Mouse (Mus musculus) C2C12 (cell line): ENCODE data around the gene Haus2. TPM values are rescaled to one million over a fixed set of nuclear protein-coding genes. Genes with fewer than 3 reads are reported as not detected.

Source experiments
- H3K27me3 ChIP-seq: one replicate; pipeline ENCODE4 v1.6.1; 2011; ENCODE audit not compliant: control insufficient read depth, insufficient read depth, insufficient read length
- H3K36me3 ChIP-seq: one replicate; pipeline ENCODE4 v1.6.1; 2011; ENCODE audit not compliant: control insufficient read depth, insufficient read depth
- H3K4me3 ChIP-seq: one replicate; pipeline ENCODE4 v1.5.1; 2011; ENCODE audit warnings: mild to moderate bottlenecking, control low read depth; ENCODE audit not compliant: poor library complexity, insufficient read depth, severe bottlenecking
- H3K79me2 ChIP-seq: one replicate; pipeline ENCODE4 v1.6.1; 2011; ENCODE audit not compliant: control insufficient read depth, insufficient read depth
- H3K79me3 ChIP-seq: one replicate; pipeline ENCODE4 v1.6.1; 2011; ENCODE audit warnings: low read depth, control low read depth
- H3ac ChIP-seq: one replicate; pipeline ENCODE3; 2011; ENCODE audit warnings: low read depth; ENCODE audit not compliant: control insufficient read depth, insufficient read length
- CEBPB ChIP-seq: IDR thresholded peaks from one replicate; pipeline ENCODE4 v1.6.1; 2011; ENCODE audit warnings: low read depth, mild to moderate bottlenecking, control low read depth, moderate library complexity
- CTCF ChIP-seq: IDR thresholded peaks from one replicate; pipeline ENCODE4 v1.5.1; 2011; ENCODE audit not compliant: control insufficient read depth, insufficient read depth, insufficient read length
- FOSL1 ChIP-seq: IDR thresholded peaks from one replicate; pipeline ENCODE4 v1.8.0; 2011; ENCODE audit warnings: mild to moderate bottlenecking, low read length; ENCODE audit not compliant: poor library complexity, insufficient read depth, severe bottlenecking
- MAX ChIP-seq: IDR thresholded peaks from one replicate; pipeline ENCODE4 v1.6.1; 2011; ENCODE audit warnings: mild to moderate bottlenecking, control low read depth
- MYOD1 ChIP-seq: IDR thresholded peaks from one replicate; pipeline ENCODE4 v1.6.1; 2011; ENCODE audit warnings: low read depth; ENCODE audit not compliant: control insufficient read depth, insufficient read length
- MYOG ChIP-seq: IDR thresholded peaks from one replicate; pipeline ENCODE4 v1.6.1; 2011; ENCODE audit not compliant: control insufficient read depth, insufficient read length; ENCODE audit errors: extremely low read depth
- USF1 ChIP-seq: IDR thresholded peaks from one replicate; pipeline ENCODE4 v1.6.1; 2011; ENCODE audit warnings: low read depth, mild to moderate bottlenecking, control low read depth, moderate library complexity
- polyA plus RNA-seq: library from polyadenylated mRNA; unstranded; fragments of >200 nt; fragmentation: generic; extraction: Trizol; gene quantifications from one replicate; pipeline ENCODE4 v1.2.1, GENCODE M21; 2012; ENCODE audit warnings: missing spikeins

Haus2 gene
- polyA plus RNA-seq, 1 experiment: 4.1 TPM

DNA sequence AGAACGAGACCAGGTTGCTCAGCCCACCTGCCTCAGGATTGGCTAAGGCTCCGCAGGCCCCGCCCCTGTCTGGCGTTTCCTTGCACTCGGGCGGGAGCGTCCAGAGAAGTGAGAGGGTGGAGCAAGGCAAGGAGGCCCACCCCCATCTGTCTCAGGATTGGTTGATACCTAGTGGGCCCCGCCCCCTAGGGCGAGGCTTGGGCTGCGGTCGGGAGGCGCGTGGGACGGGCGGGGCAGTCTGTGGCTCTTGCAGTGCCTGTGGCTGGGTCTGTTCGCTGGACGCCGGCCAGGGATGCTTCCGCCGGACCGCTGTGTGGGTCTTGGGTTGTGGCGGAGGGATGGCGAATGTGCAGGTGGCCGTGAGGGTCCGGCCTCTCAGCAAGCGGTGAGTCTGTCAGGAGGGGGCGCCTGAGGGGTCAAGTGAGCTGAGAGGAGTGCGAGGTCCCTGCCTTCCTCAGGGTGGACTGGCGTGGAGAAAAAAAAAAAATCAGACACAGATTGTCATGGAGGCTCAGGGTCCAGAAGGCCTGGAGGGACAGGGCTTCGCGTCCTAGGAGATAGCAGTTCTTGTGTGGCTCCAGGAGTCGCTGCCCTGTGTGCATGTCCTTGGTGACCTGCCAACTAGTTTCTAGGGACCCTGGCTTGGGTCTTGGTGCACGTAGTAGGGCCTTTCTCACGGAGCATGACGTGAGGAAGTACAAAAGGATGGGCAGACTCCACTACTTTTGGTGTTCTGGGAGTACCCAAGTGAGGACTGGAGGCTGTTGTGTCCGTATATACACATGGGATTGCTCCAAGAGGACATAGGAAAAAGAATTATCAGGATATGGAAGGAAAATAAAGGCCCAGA, 19.9 kb downstream of the Haus2 start, which contains the start of gene Stard9:
TSS of gene Stard9 (plus strand) at position 236 of the 850 bp plus-strand sequence.
- peaks cover 4% of the 10 kb centered on the region for H3K79me3 ChIP-seq
- H3K27me3 ChIP-seq: no peaks in the 10 kb centered on the region
- peak; percentile 30 for TF ChIP-seq MYOD1
- no peak for TF ChIP-seq CTCF
- TF ChIP-seq MYOG: no peak
- TF ChIP-seq USF1: no peak
- no peak for TF ChIP-seq CEBPB
- TF ChIP-seq FOSL1: no peak
- TF ChIP-seq MAX: peak; percentile 56
- peak within 1 kb of the TSS; percentile 46 for H3K4me3 ChIP-seq
- H3ac ChIP-seq: peak within 1 kb of the TSS; percentile 56
- H3K36me3 ChIP-seq: peaks cover 7% of the 10 kb centered on the region
- H3K79me2 ChIP-seq: peaks cover 18% of the 10 kb centered on the region

DNA sequence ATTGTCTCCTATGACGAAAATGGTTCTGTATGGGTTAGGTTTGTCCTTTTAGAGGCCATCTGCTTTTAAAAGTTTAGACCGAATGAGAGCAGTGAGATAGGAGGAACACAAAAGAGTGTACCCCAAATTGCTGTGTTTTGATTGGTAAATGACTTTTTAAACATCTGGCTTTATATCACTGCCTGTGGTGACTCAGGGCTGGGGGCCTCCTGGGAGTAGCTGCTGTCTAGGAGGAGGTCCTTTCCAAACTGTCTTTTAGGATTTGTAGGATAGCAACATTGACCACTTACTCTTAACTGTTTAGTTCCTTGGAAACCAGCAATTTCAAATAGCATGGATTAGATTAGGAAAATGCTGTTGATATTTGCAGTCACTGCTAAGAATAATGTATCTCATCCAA, 21.1 kb downstream of the Haus2 start:
- Histone ChIP-seq H3ac (no peak overlapping the region), H3K79me3 (peaks cover 4% of the 10 kb centered on the region), H3K27me3 (no peaks in the 10 kb centered on the region), H3K79me2 (peaks cover 18% of the 10 kb centered on the region), H3K36me3 (peaks cover 17% of the 10 kb centered on the region), H3K4me3 (no peak overlapping the region)
- TF ChIP-seq USF1 (no peak), MYOD1 (no peak), CEBPB (no peak), MYOG (no peak), FOSL1 (no peak), CTCF (no peak), MAX (no peak)

DNA sequence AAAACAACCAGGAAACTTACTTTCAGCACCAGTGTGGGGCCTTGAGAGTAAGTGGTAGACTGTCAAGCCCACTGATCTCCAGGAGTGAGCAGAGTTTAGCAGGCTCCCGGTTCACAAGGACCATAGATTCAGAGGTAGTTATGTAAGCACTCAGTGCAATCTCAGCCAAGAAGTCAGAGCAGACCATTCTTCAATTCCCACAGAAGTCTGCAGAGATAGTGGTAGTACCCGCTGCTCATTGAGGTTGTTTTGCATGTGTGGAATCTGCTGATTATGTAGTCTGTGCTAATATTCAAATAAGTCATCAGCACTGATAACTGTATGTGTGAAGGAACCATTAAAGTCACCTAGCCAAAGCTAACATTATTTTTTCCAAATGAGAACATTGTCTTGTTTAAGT, 21.5 kb downstream of the Haus2 start:
- peaks cover 4% of the 10 kb centered on the region for H3K79me3 ChIP-seq
- TF ChIP-seq MAX (no peak), CEBPB (no peak), MYOG (no peak), MYOD1 (no peak), CTCF (no peak), FOSL1 (no peak)
- peaks cover 20% of the 10 kb centered on the region for H3K36me3 ChIP-seq
- H3K27me3 ChIP-seq: no peaks in the 10 kb centered on the region
- peaks cover 18% of the 10 kb centered on the region for H3K79me2 ChIP-seq
- no peak overlapping the region for H3ac ChIP-seq
- H3K4me3 ChIP-seq: no peak overlapping the region

DNA sequence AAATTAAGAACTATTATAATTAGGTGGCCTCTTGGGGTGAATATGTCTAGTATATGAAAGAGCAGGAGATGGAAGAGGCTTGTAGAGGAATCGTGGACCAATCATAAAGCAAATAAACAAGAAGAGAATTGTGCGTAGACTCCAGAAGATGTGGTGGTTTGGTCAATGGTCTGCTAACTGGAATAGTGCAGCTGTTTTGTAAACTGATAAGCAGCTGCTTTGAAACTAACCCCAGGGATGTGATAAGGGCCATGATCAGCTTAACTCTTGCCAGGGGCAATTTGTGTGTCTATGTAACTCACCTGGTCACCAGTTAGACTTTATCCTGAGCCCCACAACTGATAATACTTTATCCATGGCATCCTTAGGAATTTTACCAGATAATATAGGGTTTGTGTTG, 22.3 kb downstream of the Haus2 start:
- Histone ChIP-seq H3K27me3 (no peaks in the 10 kb centered on the region), H3K79me3 (peaks cover 4% of the 10 kb centered on the region), H3K36me3 (peaks cover 20% of the 10 kb centered on the region), H3ac (no peak overlapping the region), H3K4me3 (no peak overlapping the region), H3K79me2 (peaks cover 18% of the 10 kb centered on the region)
- no peak for TF ChIP-seq CTCF
- peak; percentile 68 for TF ChIP-seq MYOD1

DNA sequence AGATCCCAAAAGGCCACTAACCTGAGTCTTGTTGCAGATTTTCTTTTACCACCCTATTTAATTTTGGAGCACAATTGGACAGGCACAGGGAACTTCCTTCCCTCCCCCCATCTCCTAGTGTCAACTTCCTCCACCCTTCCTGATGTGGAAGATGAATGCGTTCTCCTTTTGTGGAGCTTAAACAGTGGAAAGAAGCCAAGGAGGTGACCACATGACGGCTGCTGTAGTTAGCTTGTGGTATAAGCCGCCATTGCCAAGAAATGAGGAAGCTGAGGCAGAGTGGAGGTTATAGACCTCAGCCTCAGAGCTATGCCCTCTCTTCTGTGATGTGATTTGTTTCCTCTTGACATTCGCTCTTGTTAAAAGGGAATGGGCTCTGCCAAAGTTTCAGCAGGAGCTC, 22.8 kb downstream of the Haus2 start:
- Histone ChIP-seq H3K79me3 (peaks cover 4% of the 10 kb centered on the region), H3K36me3 (peaks cover 20% of the 10 kb centered on the region), H3K79me2 (peaks cover 18% of the 10 kb centered on the region), H3K27me3 (no peaks in the 10 kb centered on the region), H3K4me3 (no peak overlapping the region), H3ac (no peak overlapping the region)
- TF ChIP-seq MAX (no peak), USF1 (peak; percentile 69), CEBPB (no peak), FOSL1 (no peak), MYOG (no peak), MYOD1 (peak; percentile 95), CTCF (no peak)

DNA sequence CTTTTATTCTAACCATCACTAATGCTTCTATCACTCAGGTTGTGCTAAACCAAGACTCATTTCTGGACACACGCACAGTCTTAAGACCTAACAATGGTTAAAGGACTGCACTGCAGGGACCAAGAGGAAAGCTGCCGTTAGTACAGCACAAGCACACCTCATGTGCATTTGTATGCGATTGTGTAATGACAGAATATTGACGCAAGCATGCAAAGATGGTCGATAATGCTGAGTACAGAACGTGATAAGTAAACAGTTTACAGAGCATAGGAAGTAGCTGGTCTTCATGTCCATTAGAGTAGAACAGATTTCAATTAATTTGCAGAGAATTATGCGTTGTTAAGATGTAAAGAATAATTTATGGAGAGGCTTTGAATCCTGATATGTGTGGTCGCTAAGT, 31.7 kb downstream of the Haus2 start:
- Histone ChIP-seq H3K36me3 (peaks cover 4% of the 10 kb centered on the region), H3K4me3 (no peak overlapping the region), H3K79me3 (no peaks in the 10 kb centered on the region), H3ac (no peak overlapping the region), H3K79me2 (no peaks in the 10 kb centered on the region), H3K27me3 (no peaks in the 10 kb centered on the region)
- TF ChIP-seq MYOD1 (no peak), MYOG (no peak), CTCF (no peak), FOSL1 (no peak), MAX (no peak), CEBPB (no peak), USF1 (no peak)
